Mouse (Mus musculus): Measurements from ENCODE around the gene Olfr494. TPM values are rescaled to one million over a fixed set of nuclear protein-coding genes. Genes with fewer than 3 reads are reported as not detected.

Gene Olfr494
- polyA plus RNA-seq (2016; fragmentation: Nextera tagmentation; extraction: Ambion mirVana): not detected in 2 replicates

DNA sequence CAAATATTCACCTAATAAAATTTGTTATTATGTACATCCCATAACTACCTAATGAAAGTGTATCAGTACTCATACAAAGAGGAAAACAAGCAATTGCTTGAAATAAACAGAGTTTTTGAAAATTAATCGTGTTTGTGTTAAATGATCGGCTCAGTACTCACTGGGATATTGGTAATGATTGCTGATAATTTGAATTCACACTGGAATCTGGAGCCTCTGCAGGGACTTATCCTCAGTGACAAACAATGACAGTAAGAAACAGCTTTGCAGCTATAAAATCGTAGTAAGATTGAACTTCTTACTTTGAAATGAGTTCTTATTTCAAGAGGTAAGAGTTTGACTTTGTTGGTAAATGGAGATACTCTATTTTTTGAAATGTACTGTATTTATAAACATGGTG lies at the start of gene Olfr494:
TSS of gene Olfr494 (plus strand) at position 301 of the 400 bp plus-strand sequence.
- WGBS: 86% methylated on average over 3 of the region's 3 CpGs
- Histone ChIP-seq H3K36me3 (no peaks in the 10 kb centered on the region), H3K9me3 (replicated peaks) (no peaks in the 10 kb centered on the region), H3K27ac (no peak within 1 kb of the TSS), H3K4me3 (no peak within 1 kb of the TSS), H3K27me3 (ENCODE audit: low read depth, poor library complexity, severe bottlenecking) (no peaks in the 10 kb centered on the region), H3K4me1 (no peaks in the 10 kb centered on the region)
- DNase-seq (ENCODE audit: low spot score): no peak

DNA sequence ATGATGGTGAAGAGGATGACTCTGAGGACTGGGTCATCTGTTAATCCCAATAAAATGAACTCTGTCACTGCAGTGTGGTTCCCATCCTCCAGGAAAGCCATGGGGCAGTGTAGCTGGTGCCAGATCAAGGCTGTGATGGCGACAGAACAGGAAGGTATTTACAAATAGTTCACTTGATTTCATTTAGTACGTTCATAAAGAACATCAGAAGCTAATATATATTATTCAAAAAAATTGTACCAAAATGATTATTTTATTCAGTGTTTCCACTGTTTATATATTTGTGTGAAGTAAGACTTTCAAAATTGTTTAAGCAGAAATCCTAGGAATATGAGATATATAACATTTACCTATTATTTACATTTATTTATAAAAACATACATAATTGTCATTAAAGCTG lies 41.6 kb upstream of the Olfr494 start, which contains the start of gene Olfr492:
TSS of gene Olfr492 (minus strand) at position 101 of the 400 bp plus-strand sequence.
- no peak for DNase-seq (ENCODE audit: low spot score)
- Histone ChIP-seq H3K27ac (no peak within 1 kb of the TSS), H3K4me3 (no peak within 1 kb of the TSS), H3K36me3 (no peaks in the 10 kb centered on the region), H3K4me1 (no peaks in the 10 kb centered on the region), H3K27me3 (ENCODE audit: low read depth, poor library complexity, severe bottlenecking) (no peaks in the 10 kb centered on the region), H3K9me3 (replicated peaks) (no peaks in the 10 kb centered on the region)
- WGBS: 94% methylated on average over 2 of the region's 2 CpGs

GRCm38 (mm10) chr7:108346879-108347278 lies 18.3 kb upstream of the Olfr494 start, which contains the start of gene Olfr493:
TSS of gene Olfr493 (minus strand) at chr7:108346979.
- no peak within 1 kb of the TSS for H3K4me3 ChIP-seq
- H3K27me3 ChIP-seq (ENCODE audit: low read depth, poor library complexity, severe bottlenecking): no peaks in the 10 kb centered on the region
- H3K27ac ChIP-seq: no peak within 1 kb of the TSS
- no peak for DNase-seq (ENCODE audit: low spot score)
- no peaks in the 10 kb centered on the region for H3K36me3 ChIP-seq
- 71% methylated on average over 1 of the region's 1 CpGs for WGBS
- H3K9me3 ChIP-seq (replicated peaks): no peaks in the 10 kb centered on the region
- no peaks in the 10 kb centered on the region for H3K4me1 ChIP-seq

DNA sequence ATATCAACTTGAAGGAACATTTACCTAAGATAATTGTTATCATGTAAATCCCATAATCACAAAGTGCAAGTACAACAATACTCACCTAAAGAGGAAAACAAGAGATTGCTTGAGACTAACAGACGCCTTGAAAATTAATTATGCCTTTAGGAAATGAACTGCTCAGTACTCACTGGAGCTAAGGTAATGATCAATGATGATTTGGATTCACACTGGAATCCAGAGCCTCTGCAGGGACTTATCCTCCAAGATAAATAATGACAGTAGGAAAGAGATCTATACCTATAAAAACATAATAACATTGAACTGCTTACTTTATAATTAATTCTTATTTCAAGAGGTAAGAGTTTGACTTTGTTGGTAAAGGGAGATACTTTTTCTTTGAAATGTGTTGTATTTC lies 27.7 kb downstream of the Olfr494 start, which contains the start of gene Olfr495:
TSS of gene Olfr495 (plus strand) at position 301 of the 400 bp plus-strand sequence.
- H3K4me1 ChIP-seq: no peaks in the 10 kb centered on the region
- WGBS: 85% methylated on average over 1 of the region's 1 CpGs
- no peak for DNase-seq (ENCODE audit: low spot score)
- no peak within 1 kb of the TSS for H3K27ac ChIP-seq
- no peaks in the 10 kb centered on the region for H3K36me3 ChIP-seq
- H3K9me3 ChIP-seq (replicated peaks): no peaks in the 10 kb centered on the region
- no peak within 1 kb of the TSS for H3K4me3 ChIP-seq
- no peaks in the 10 kb centered on the region for H3K27me3 ChIP-seq (ENCODE audit: low read depth, poor library complexity, severe bottlenecking)

Other genes with a start within 250 kb of the Olfr494 start
- not detected in 2 replicates for gene Olfr484, start 237.9 kb upstream of the Olfr494 start, polyA plus RNA-seq (2016; fragmentation: Nextera tagmentation; extraction: Ambion mirVana)
- gene Olfr485, start 205.5 kb upstream of the Olfr494 start, polyA plus RNA-seq (2016; fragmentation: Nextera tagmentation; extraction: Ambion mirVana): not detected in 2 replicates
- gene Olfr486, start 192.6 kb upstream of the Olfr494 start, polyA plus RNA-seq (2016; fragmentation: Nextera tagmentation; extraction: Ambion mirVana): not detected in 2 replicates
- gene Olfr487, start 150.7 kb upstream of the Olfr494 start, polyA plus RNA-seq (2016; fragmentation: Nextera tagmentation; extraction: Ambion mirVana): not detected in 2 replicates
- gene Olfr488, start 107.0 kb upstream of the Olfr494 start, polyA plus RNA-seq (2016; fragmentation: Nextera tagmentation; extraction: Ambion mirVana): not detected in 2 replicates
- gene Olfr490, start 76.4 kb upstream of the Olfr494 start, polyA plus RNA-seq (2016; fragmentation: Nextera tagmentation; extraction: Ambion mirVana): not detected in 2 replicates
- gene Olfr491, start 51.9 kb upstream of the Olfr494 start, polyA plus RNA-seq (2016; fragmentation: Nextera tagmentation; extraction: Ambion mirVana): not detected in 2 replicates
- gene Olfr492, start 41.7 kb upstream of the Olfr494 start, polyA plus RNA-seq (2016; fragmentation: Nextera tagmentation; extraction: Ambion mirVana): not detected in 2 replicates
- not detected in 2 replicates for gene Olfr493, start 18.4 kb upstream of the Olfr494 start, polyA plus RNA-seq (2016; fragmentation: Nextera tagmentation; extraction: Ambion mirVana)
- gene Olfr495, start 27.8 kb downstream of the Olfr494 start, polyA plus RNA-seq (2016; fragmentation: Nextera tagmentation; extraction: Ambion mirVana): not detected in 2 replicates
- gene Olfr497, start 55.1 kb downstream of the Olfr494 start, polyA plus RNA-seq (2016; fragmentation: Nextera tagmentation; extraction: Ambion mirVana): not detected in 2 replicates
- gene Olfr498, start 100.0 kb downstream of the Olfr494 start, polyA plus RNA-seq (2016; fragmentation: Nextera tagmentation; extraction: Ambion mirVana): not detected in 2 replicates
- not detected in 2 replicates for gene Olfr502, start 159.7 kb downstream of the Olfr494 start, polyA plus RNA-seq (2016; fragmentation: Nextera tagmentation; extraction: Ambion mirVana)
- gene Olfr503, start 179.2 kb downstream of the Olfr494 start, polyA plus RNA-seq (2016; fragmentation: Nextera tagmentation; extraction: Ambion mirVana): not detected in 2 replicates
- not detected in 2 replicates for gene Olfr504, start 200.5 kb downstream of the Olfr494 start, polyA plus RNA-seq (2016; fragmentation: Nextera tagmentation; extraction: Ambion mirVana)
- gene Olfr506, start 245.5 kb downstream of the Olfr494 start, polyA plus RNA-seq (2016; fragmentation: Nextera tagmentation; extraction: Ambion mirVana): not detected in 2 replicates

All from limb, embryonic 10.5 days (tissue).